Mouse (Mus musculus): Measurements from ENCODE around the gene Zfp385b. TPM values are rescaled to one million over a fixed set of nuclear protein-coding genes. Genes with fewer than 3 reads are reported as not detected.

Zfp385b gene
- polyA plus RNA-seq, 1 experiment from 2014 or later = 9.6 TPM

DNA sequence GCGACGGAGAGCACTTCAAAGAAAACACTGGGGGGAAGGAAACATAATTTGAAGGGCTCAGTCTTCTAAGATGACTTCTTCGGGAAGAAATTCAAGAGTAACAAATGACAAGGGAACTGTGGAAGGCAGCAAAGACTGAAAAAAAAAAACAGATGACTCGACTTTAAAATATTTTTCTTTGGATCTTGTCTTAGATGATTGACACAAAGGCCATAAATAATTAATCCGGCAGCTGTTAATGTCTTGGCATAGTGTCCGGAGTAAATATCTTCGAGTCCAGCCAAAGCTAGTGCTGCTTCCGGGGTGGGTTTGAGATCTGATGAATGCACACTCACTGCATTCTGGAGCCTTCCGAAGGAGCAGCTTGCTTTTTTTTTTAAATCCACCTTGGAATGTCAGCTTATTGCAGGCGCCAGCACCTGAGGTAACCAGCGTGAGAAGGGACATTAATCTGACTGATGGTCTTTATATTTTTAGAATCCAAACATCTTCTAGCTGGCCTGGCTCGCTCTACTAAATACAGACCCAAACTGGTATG, 2.0 kb downstream of the Zfp385b start:
- 25% methylated on average over 12 of the region's 12 CpGs for WGBS
- peak overlapping the region; percentile 99 for H3K4me2 ChIP-seq (ENCODE audit: low read length)
- no peaks in the 10 kb centered on the region for H3K9me3 ChIP-seq (ENCODE audit: control insufficient read depth, low read length)
- no peak for ATAC-seq (ENCODE audit: low FRiP score, low TSS enrichment)
- no peaks in the 10 kb centered on the region for H3K36me3 ChIP-seq (ENCODE audit: control insufficient read depth, insufficient read depth, low read length)
- peaks cover 4% of the 10 kb centered on the region; the same call in 1 of the 2 replicates for H3K4me1 ChIP-seq (ENCODE audit: control insufficient read depth, insufficient read depth, low read length)
- H3K27ac ChIP-seq (replicated peaks; ENCODE audit: low read depth, low read length) = no peak overlapping the region
- H3K9ac ChIP-seq (replicated peaks; ENCODE audit: low read length) = peak overlapping the region; percentile 68
- peaks cover 15% of the 10 kb centered on the region for H3K27me3 ChIP-seq (ENCODE audit: control insufficient read depth, insufficient read depth, low read length)
- peak; percentile 66 for DNase-seq
- peak overlapping the region; percentile 70 for H3K4me3 ChIP-seq (replicated peaks; ENCODE audit: low read depth, low read length)

DNA sequence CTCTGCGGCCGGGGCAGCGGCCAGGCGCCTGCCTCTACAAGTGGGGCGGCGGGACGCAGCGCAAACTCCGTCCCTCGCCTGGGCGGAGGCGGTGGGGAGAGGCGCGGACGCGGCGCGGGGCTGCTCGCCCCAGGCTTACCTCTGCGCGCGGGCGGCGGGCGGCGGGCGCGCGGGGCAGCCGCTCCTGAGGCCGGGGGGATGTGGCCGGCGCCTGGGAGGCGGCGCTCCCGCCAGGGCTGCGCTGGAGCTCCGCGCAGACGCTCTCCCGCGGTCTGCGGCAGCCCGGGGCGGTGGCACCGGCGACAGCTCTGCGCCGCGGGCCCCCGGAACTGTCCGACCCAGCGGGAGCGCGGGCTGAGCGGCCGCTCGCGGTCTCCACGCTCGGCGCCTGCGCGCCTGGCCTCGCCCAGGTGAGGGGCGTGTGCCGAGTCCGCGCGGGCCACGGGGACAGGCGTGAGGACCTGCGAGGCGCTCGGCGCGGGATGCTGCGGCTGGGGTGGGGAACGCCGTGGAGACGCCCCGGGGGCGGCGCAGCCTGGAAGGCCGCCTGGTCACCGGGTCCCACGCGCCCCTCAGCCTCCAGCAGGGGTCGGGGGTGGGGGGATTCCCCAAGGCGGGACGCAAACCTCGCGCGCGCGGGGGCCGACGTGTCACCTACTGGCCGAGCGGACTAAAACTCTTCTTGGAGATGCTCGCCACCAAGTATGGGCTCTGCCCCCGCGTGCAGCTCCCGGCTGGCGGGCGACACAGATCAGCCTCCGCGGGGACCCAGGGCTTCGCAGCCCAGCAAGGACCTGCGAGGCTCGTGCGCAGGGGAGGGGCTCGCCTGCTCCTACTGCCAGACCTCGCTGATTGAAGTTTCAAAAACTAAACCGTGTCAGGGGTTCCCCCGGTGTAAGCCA, 2.8 kb downstream of the Zfp385b start:
- WGBS = under 1% methylated on average over 111 of the region's 116 CpGs
- H3K36me3 ChIP-seq (ENCODE audit: control insufficient read depth, insufficient read depth, low read length) = no peaks in the 10 kb centered on the region
- no peaks in the 10 kb centered on the region for H3K9me3 ChIP-seq (ENCODE audit: control insufficient read depth, low read length)
- DNase-seq (peak; percentile 73), ATAC-seq (ENCODE audit: low FRiP score, low TSS enrichment) (peak; percentile 83)
- peak overlapping the region; percentile 20; the same call in 1 of the 2 replicates for H3K27ac ChIP-seq (replicated peaks; ENCODE audit: low read depth, low read length)
- peaks cover 15% of the 10 kb centered on the region for H3K27me3 ChIP-seq (ENCODE audit: control insufficient read depth, insufficient read depth, low read length)
- peak overlapping the region; percentile 68 for H3K9ac ChIP-seq (replicated peaks; ENCODE audit: low read length)
- peak overlapping the region; percentile 99 for H3K4me2 ChIP-seq (ENCODE audit: low read length)
- H3K4me1 ChIP-seq (ENCODE audit: control insufficient read depth, insufficient read depth, low read length) = peaks cover 4% of the 10 kb centered on the region; the same call in 1 of the 2 replicates
- H3K4me3 ChIP-seq (replicated peaks; ENCODE audit: low read depth, low read length) = peak overlapping the region; percentile 70

DNA sequence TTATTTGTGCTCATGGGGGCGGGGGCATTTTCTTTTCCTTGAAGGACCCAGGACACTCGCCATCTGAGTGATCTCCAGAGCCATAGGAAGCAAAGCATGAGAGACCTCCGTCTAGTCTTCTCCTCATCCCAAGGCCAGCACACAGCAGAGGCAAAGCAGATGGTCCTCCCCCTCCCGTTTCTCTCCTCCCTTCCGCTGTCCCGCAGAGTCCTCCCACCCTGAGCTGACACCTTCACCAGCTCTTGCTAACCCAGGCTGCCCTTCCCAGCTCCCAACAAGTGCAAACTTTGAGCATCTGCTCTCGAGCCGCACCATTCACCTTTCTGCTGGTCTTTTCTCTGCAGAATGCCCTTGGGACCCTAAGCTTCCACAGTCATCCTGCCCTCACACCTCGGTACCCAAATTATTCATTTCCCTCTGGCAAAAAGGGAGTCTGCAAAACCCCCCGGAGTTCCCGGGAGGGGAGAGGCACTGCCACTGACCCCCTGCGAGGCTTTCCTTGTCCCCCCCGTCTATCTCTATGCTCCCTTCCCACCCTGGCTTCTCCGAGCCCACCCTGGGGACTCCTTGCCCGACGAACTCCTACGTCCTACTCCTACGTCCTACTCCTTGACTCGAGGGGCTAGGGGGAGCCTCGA, 3.5 kb downstream of the Zfp385b start:
- WGBS = 5% methylated on average over 20 of the region's 20 CpGs
- Histone ChIP-seq H3K27ac (replicated peaks; ENCODE audit: low read depth, low read length) (peak overlapping the region; percentile 20; the same call in 1 of the 2 replicates), H3K4me3 (replicated peaks; ENCODE audit: low read depth, low read length) (peak overlapping the region; percentile 70), H3K36me3 (ENCODE audit: control insufficient read depth, insufficient read depth, low read length) (no peaks in the 10 kb centered on the region), H3K27me3 (ENCODE audit: control insufficient read depth, insufficient read depth, low read length) (peaks cover 15% of the 10 kb centered on the region), H3K9me3 (ENCODE audit: control insufficient read depth, low read length) (no peaks in the 10 kb centered on the region), H3K9ac (replicated peaks; ENCODE audit: low read length) (peak overlapping the region; percentile 68), H3K4me2 (ENCODE audit: low read length) (peak overlapping the region; percentile 99), H3K4me1 (ENCODE audit: control insufficient read depth, insufficient read depth, low read length) (peaks cover 4% of the 10 kb centered on the region; the same call in 1 of the 2 replicates)
- DNase-seq (peak; percentile 38), ATAC-seq (ENCODE audit: low FRiP score, low TSS enrichment) (0 out of 2 replicates have a peak, but pooled peaks have one; percentile 3)

DNA sequence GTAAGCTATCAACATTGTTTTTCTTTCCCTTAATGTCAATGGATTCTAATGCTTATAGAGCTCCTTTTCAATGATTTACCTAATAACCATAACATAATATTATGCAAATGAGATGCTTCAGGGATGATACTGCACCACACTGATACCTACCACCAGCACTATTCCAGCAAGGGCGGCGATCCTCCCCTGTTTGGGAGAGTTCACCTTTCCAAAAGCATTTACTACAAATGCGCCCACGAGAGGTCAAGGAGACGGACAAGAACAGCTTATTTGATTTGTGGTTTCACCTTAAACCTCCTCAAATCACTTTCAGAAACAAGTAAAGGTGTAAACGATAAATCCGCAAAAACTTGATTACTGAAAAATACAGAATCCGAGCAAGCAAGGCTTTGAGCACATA, 4.5 kb downstream of the Zfp385b start:
- Histone ChIP-seq H3K4me2 (ENCODE audit: low read length) (no peak overlapping the region), H3K9ac (replicated peaks; ENCODE audit: low read length) (no peak overlapping the region), H3K4me1 (ENCODE audit: control insufficient read depth, insufficient read depth, low read length) (peaks cover 4% of the 10 kb centered on the region; the same call in 1 of the 2 replicates), H3K27ac (replicated peaks; ENCODE audit: low read depth, low read length) (no peak overlapping the region), H3K36me3 (ENCODE audit: control insufficient read depth, insufficient read depth, low read length) (no peaks in the 10 kb centered on the region), H3K27me3 (ENCODE audit: control insufficient read depth, insufficient read depth, low read length) (peaks cover 15% of the 10 kb centered on the region), H3K9me3 (ENCODE audit: control insufficient read depth, low read length) (no peaks in the 10 kb centered on the region), H3K4me3 (replicated peaks; ENCODE audit: low read depth, low read length) (no peak overlapping the region)
- ATAC-seq (ENCODE audit: low FRiP score, low TSS enrichment) (no peak), DNase-seq (no peak)
- 89% methylated on average over 8 of the region's 8 CpGs for WGBS

DNA sequence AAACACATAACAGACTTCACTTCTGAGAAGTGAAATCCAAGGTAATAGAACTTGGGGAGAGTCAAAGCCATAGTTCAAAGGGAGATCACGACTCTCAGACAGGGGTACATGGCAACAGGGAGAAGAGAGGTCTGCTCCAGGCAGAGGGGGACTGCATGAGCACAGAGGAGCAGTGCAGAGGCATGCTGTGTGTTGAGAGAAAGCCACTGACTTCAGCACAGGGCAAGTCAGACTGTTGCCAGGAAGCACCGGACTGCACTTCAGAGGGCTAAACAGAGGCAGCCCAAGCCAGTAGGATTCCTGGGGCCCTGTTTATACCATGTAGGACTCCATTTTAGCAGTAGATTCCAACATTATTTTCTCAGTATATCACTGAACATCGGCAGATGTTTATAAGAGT, 6.4 kb downstream of the Zfp385b start:
- H3K9me3 ChIP-seq (ENCODE audit: control insufficient read depth, low read length) = no peaks in the 10 kb centered on the region
- H3K9ac ChIP-seq (replicated peaks; ENCODE audit: low read length) = no peak overlapping the region
- no peaks in the 10 kb centered on the region for H3K36me3 ChIP-seq (ENCODE audit: control insufficient read depth, insufficient read depth, low read length)
- peaks cover 8% of the 10 kb centered on the region for H3K27me3 ChIP-seq (ENCODE audit: control insufficient read depth, insufficient read depth, low read length)
- no peak overlapping the region for H3K4me2 ChIP-seq (ENCODE audit: low read length)
- DNase-seq = no peak
- H3K4me3 ChIP-seq (replicated peaks; ENCODE audit: low read depth, low read length) = no peak overlapping the region
- peaks cover 4% of the 10 kb centered on the region; the same call in 1 of the 2 replicates for H3K4me1 ChIP-seq (ENCODE audit: control insufficient read depth, insufficient read depth, low read length)
- WGBS = 83% methylated on average over 3 of the region's 3 CpGs
- no peak for ATAC-seq (ENCODE audit: low FRiP score, low TSS enrichment)
- H3K27ac ChIP-seq (replicated peaks; ENCODE audit: low read depth, low read length) = no peak overlapping the region

DNA sequence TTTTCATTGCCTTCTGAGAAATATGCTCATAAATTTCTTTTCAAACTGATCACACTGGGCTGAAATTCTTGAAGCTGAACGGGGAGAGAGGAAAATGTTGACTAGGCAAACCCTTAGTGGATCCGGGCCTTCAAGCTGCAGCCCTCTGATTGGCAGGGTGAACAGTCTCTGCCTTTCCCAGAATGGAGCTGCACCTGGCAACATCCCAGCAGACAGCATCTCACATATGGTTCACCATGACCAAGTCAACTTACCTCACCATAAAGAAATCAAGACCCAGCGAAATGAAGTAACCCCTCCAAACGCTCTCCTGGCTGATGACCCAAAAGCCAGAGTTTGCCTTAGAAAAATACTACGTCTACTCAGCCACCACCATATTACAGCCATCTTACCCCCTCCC, 8.7 kb downstream of the Zfp385b start:
- WGBS = 97% methylated on average over 5 of the region's 5 CpGs
- H3K9me3 ChIP-seq (ENCODE audit: control insufficient read depth, low read length) = no peaks in the 10 kb centered on the region
- no peak overlapping the region for H3K27ac ChIP-seq (replicated peaks; ENCODE audit: low read depth, low read length)
- no peak overlapping the region for H3K9ac ChIP-seq (replicated peaks; ENCODE audit: low read length)
- no peaks in the 10 kb centered on the region for H3K36me3 ChIP-seq (ENCODE audit: control insufficient read depth, insufficient read depth, low read length)
- H3K4me2 ChIP-seq (ENCODE audit: low read length) = no peak overlapping the region
- DNase-seq (no peak), ATAC-seq (ENCODE audit: low FRiP score, low TSS enrichment) (no peak)
- H3K27me3 ChIP-seq (ENCODE audit: control insufficient read depth, insufficient read depth, low read length) = no peaks in the 10 kb centered on the region; the same call in 1 of the 2 replicates
- H3K4me1 ChIP-seq (ENCODE audit: control insufficient read depth, insufficient read depth, low read length) = no peaks in the 10 kb centered on the region
- no peak overlapping the region for H3K4me3 ChIP-seq (replicated peaks; ENCODE audit: low read depth, low read length)

DNA sequence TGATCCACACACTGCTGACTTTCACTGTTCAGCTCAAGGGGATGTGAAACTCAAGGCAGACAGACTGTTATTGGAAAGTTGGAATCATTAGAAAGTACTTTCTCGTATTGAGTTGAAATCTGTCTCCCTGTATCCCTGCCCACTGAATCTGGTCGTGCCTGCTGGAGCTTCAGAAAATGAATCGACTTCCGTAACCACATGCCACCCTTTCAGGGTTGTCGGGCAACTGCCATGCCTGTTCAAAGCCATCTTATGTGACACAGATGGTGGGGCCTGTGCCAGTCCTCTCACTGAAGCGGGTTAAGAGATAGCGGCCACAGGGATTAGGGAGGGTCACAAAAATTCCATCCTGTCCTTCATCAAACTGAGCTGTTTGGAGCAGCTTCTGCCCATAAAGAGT, 14.7 kb downstream of the Zfp385b start:
- 88% methylated on average over 7 of the region's 7 CpGs for WGBS
- Histone ChIP-seq H3K9me3 (ENCODE audit: control insufficient read depth, low read length) (no peaks in the 10 kb centered on the region), H3K4me2 (ENCODE audit: low read length) (no peak overlapping the region), H3K4me1 (ENCODE audit: control insufficient read depth, insufficient read depth, low read length) (no peaks in the 10 kb centered on the region), H3K4me3 (replicated peaks; ENCODE audit: low read depth, low read length) (no peak overlapping the region), H3K27me3 (ENCODE audit: control insufficient read depth, insufficient read depth, low read length) (no peaks in the 10 kb centered on the region), H3K36me3 (ENCODE audit: control insufficient read depth, insufficient read depth, low read length) (no peaks in the 10 kb centered on the region), H3K9ac (replicated peaks; ENCODE audit: low read length) (no peak overlapping the region), H3K27ac (replicated peaks; ENCODE audit: low read depth, low read length) (no peak overlapping the region)
- DNase-seq = no peak
- ATAC-seq (ENCODE audit: low FRiP score, low TSS enrichment) = no peak

DNA sequence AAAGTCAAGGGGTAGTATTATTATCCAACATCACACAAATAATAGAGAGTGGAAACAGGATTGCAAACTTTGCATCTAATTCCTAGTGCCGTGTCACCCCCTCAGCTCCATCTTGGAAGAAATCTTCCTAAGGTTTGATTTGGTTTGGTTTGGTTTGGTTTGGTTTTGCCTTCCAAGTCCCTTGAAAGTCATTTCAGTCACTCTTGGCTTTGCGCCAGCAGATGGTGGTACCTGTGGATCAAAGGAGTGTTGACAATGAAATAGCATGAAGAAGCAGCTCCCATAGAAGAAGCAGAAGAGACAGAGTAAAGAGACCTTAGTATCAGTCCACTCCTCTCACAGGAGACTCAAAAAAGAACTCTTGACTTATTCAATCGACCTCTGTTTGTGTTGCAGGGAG, 17.1 kb downstream of the Zfp385b start:
- no peak for DNase-seq
- no peaks in the 10 kb centered on the region for H3K36me3 ChIP-seq (ENCODE audit: control insufficient read depth, insufficient read depth, low read length)
- H3K4me2 ChIP-seq (ENCODE audit: low read length) = no peak overlapping the region
- no peak overlapping the region for H3K9ac ChIP-seq (replicated peaks; ENCODE audit: low read length)
- no peaks in the 10 kb centered on the region for H3K9me3 ChIP-seq (ENCODE audit: control insufficient read depth, low read length)
- no peak overlapping the region for H3K27ac ChIP-seq (replicated peaks; ENCODE audit: low read depth, low read length)
- no peaks in the 10 kb centered on the region for H3K27me3 ChIP-seq (ENCODE audit: control insufficient read depth, insufficient read depth, low read length)
- no peak for ATAC-seq (ENCODE audit: low FRiP score, low TSS enrichment)
- 91% methylated on average over 3 of the region's 3 CpGs for WGBS
- no peak overlapping the region for H3K4me3 ChIP-seq (replicated peaks; ENCODE audit: low read depth, low read length)
- no peaks in the 10 kb centered on the region for H3K4me1 ChIP-seq (ENCODE audit: control insufficient read depth, insufficient read depth, low read length)
